Mouse (Mus musculus): ENCODE results near the gene Olfr1312. TPM values are rescaled to one million over a fixed set of nuclear protein-coding genes. Genes with fewer than 3 reads are reported as not detected.
"Not testable (repeated sequence)": the region's sequence is repeated elsewhere in the genome, so short reads cannot be mapped to it uniquely, and the experiment has no call there.

The Olfr1312 gene
- not detected in 2 replicates for polyA plus RNA-seq (2015; fragmentation: Nextera tagmentation; extraction: Ambion mirVana)

DNA sequence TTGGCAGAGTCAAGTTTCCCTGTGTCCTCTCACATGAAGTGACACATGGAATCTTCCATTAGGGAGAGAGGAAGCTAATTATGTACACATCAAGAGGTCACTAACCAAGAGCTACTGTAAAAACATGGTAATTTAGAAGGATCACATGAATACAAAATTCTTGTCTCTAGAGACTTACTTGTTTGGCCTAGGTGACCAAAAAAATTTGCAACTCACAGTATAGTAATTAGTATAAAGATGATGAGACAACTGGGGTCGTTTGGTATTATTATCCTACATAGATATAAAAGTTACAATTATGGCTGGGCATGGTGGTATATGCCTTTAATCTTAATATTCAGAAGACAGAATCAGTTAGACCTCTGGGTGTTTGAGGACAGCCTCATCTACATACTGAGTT lies at the start of gene Olfr1312:
Gene Olfr1312, minus strand, starts transcription at position 101 of the 400 bp plus-strand sequence.
- DNase-seq (ENCODE audit: low spot score): no peak

DNA sequence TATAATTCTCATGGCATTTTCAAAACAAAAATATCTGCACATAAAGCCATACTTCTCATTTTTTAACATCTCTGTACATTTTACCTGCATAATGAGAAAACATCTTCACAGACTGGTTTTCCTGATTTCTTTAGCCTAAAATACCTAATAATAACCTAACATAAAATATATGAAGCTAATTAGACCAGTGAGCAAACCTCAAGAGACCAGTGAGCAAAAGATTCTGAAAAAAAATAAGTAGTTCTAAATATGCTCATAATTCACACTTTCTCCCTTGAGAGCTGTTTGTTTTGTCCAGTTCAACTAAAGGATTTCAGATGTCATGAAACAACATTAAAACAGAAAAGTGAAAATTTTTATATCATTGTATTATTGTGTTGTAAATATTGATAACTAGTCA lies 46.6 kb upstream of the Olfr1312 start, which contains the start of gene Olfr1314:
Gene Olfr1314, minus strand, starts transcription at position 101 of the 400 bp plus-strand sequence.
- no peak for DNase-seq (ENCODE audit: low spot score)

DNA sequence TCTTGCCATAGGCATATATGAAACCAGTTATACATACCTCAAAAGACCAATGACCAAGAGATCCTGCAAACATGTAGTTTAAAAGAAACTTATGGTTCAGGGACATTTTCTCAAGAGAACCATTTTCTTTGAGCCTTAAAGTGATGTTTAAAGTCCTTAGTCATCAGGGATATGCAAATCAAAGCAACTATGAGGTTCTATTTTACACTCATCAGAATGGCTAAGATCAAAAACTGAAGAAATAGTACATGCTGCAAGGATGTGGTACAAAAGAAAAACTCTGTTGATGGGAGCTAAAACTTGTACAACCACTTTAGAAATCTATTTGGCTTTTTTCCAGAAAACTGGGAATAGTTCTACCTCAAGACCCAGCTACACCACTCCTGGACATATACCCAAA lies 27.7 kb upstream of the Olfr1312 start, which contains the start of gene Olfr1313:
Gene Olfr1313, minus strand, starts transcription at position 101 of the 400 bp plus-strand sequence.
- DNase-seq (ENCODE audit: low spot score): no peak

DNA sequence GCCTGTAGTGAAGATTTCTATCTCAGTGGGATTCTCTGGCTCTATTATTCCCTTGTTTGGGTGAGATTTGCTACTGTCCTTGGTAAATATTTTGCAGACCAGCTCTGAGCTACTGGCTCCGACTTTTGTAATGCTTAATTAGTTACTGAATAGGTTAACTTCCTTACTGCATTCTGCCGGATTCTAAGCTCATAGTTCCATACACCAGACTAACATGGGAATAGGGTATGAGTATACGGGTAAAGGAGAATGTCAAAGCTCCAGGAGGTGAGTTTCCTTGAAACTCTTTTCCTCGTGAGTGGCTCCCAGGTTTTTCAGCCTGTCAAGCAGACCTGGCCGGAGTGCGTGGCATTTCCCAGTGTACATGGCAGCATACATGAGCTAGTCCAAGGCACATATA lies 23.1 kb downstream of the Olfr1312 start:
- DNase-seq (ENCODE audit: low spot score): not testable (repeated sequence)

DNA sequence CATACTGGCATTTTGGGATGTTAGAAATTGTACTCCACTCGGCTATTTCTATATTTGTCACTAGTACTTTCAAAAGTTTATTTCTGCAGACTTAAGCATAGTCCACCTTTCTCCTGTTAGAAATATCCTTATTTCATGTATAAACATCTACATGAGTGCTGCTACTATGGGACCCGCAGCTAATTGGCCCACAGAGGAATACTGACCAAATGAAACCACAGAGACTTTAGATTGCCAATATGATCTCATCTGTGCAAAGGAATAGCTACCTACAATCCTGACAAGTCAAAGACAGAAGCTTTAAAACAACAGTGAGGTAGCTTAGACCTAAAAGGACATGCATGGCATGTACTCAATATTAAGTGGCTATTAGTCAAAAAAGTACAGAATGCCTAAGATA lies 25.7 kb downstream of the Olfr1312 start, which contains the start of gene Olfr1311:
Gene Olfr1311, minus strand, starts transcription at position 101 of the 400 bp plus-strand sequence.
- DNase-seq (ENCODE audit: low spot score): no peak

DNA sequence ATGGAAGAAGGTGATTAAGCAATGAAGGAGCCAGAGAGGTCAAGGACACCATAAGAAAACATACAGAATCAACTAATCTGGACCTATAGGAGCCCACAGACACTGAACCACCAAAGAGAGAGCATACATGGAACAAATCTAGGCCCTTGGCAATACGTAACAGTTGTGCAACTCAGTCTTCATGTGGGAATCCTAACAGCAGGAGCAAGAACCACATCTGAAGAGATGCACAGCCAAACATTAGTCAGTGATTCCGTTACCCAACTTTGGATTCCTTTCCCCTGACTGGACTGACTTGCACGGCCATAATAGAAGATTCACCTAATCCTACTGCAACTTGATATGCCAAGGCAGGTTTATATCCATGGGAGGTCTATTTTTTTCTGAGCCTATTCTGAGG lies 35.1 kb downstream of the Olfr1312 start:
- no peak for DNase-seq (ENCODE audit: low spot score)

DNA sequence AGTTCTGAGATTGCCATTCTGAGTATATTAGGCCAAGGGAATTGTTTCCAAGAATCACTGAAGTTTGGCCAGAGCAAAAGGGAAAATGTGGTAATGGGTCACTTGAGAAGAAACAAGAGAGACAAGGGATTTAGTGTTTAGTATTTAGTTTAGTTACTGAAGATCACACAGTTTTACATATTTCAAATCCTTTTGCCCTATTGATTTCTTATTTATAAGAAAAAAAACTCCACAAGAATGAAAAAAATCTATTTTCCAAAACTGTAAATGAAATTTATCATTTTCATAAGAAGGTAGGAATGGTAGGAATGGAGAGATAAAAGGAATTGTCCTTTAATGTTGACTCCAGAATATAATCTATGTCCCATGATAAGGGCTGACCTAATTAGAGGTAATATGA lies 37.4 kb downstream of the Olfr1312 start, which contains the start of gene Olfr1310:
Gene Olfr1310, minus strand, starts transcription at position 101 of the 400 bp plus-strand sequence.
- DNase-seq (ENCODE audit: low spot score): no peak

DNA sequence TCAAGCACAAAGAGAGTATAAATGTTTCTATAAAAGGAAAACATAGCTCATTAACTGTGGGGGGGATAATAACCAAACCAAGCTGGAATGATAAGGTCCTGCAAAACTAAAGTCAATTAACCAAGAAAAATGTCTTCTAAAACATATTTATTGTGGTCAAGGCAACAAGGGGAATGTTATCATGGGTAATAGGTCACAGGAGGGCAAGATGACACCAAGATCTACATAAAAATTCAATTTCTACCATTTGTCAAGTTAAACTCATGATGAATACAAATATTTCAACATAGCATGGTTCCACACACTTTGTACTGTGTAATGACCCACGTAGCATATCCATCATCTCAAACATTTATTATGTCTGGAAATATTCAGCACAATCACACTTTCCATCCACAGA lies 59.9 kb downstream of the Olfr1312 start, which contains the start of gene Olfr1309:
Gene Olfr1309, minus strand, starts transcription at position 101 of the 400 bp plus-strand sequence.
- DNase-seq (ENCODE audit: low spot score): no peak

Other genes with a start within 250 kb of the Olfr1312 start
- not detected in 2 replicates for gene Olfr1303, start 229.9 kb downstream of the Olfr1312 start, polyA plus RNA-seq (2015; fragmentation: Nextera tagmentation; extraction: Ambion mirVana)
- not detected in 2 replicates for gene Olfr1305, start 173.1 kb downstream of the Olfr1312 start, polyA plus RNA-seq (2015; fragmentation: Nextera tagmentation; extraction: Ambion mirVana)
- gene Olfr1306, start 134.0 kb downstream of the Olfr1312 start, polyA plus RNA-seq (2015; fragmentation: Nextera tagmentation; extraction: Ambion mirVana): not detected in 2 replicates
- gene Olfr1307, start 100.8 kb downstream of the Olfr1312 start, polyA plus RNA-seq (2015; fragmentation: Nextera tagmentation; extraction: Ambion mirVana): not detected in 2 replicates
- gene Olfr1308, start 85.3 kb downstream of the Olfr1312 start, polyA plus RNA-seq (2015; fragmentation: Nextera tagmentation; extraction: Ambion mirVana): not detected in 2 replicates
- not detected in 2 replicates for gene Olfr1309, start 60.0 kb downstream of the Olfr1312 start, polyA plus RNA-seq (2015; fragmentation: Nextera tagmentation; extraction: Ambion mirVana)
- gene Olfr1310, start 37.5 kb downstream of the Olfr1312 start, polyA plus RNA-seq (2015; fragmentation: Nextera tagmentation; extraction: Ambion mirVana): not detected in 2 replicates
- not detected in 2 replicates for gene Olfr1311, start 25.8 kb downstream of the Olfr1312 start, polyA plus RNA-seq (2015; fragmentation: Nextera tagmentation; extraction: Ambion mirVana)
- not detected in 2 replicates for gene Olfr1313, start 27.6 kb upstream of the Olfr1312 start, polyA plus RNA-seq (2015; fragmentation: Nextera tagmentation; extraction: Ambion mirVana)
- gene Olfr1314, start 46.5 kb upstream of the Olfr1312 start, polyA plus RNA-seq (2015; fragmentation: Nextera tagmentation; extraction: Ambion mirVana): not detected in 2 replicates
- gene Olfr1315-ps1, start 65.2 kb upstream of the Olfr1312 start, polyA plus RNA-seq (2015; fragmentation: Nextera tagmentation; extraction: Ambion mirVana): not detected in 2 replicates
- gene Olfr1316, start 84.7 kb upstream of the Olfr1312 start, polyA plus RNA-seq (2015; fragmentation: Nextera tagmentation; extraction: Ambion mirVana): not detected in 2 replicates
- not detected in 2 replicates for gene Olfr1317, start 90.1 kb upstream of the Olfr1312 start, polyA plus RNA-seq (2015; fragmentation: Nextera tagmentation; extraction: Ambion mirVana)
- gene Olfr1318, start 104.0 kb upstream of the Olfr1312 start, polyA plus RNA-seq (2015; fragmentation: Nextera tagmentation; extraction: Ambion mirVana): 0.09 TPM in 1 of 2 replicates, not detected in the other
- 8.1 and 11.4 TPM in 2 replicates for gene Lpcat4, start 189.2 kb upstream of the Olfr1312 start, polyA plus RNA-seq (2015; fragmentation: Nextera tagmentation; extraction: Ambion mirVana)
- gene Nutm1, start 209.1 kb upstream of the Olfr1312 start, polyA plus RNA-seq (2015; fragmentation: Nextera tagmentation; extraction: Ambion mirVana): 0.04 and 0.08 TPM in 2 replicates
- 283 and 333 TPM in 2 replicates for gene Nop10, start 211.7 kb upstream of the Olfr1312 start, polyA plus RNA-seq (2015; fragmentation: Nextera tagmentation; extraction: Ambion mirVana)
- 15.8 and 19.4 TPM in 2 replicates for gene Slc12a6, start 215.6 kb upstream of the Olfr1312 start, polyA plus RNA-seq (2015; fragmentation: Nextera tagmentation; extraction: Ambion mirVana)
- gene Gm21985, start 216.1 kb upstream of the Olfr1312 start, polyA plus RNA-seq (2015; fragmentation: Nextera tagmentation; extraction: Ambion mirVana): not detected in 2 replicates

All from thymus, postnatal 0 days (tissue).